Mouse (Mus musculus): Measurements from ENCODE around the gene Camta2. TPM values are rescaled to one million over a fixed set of nuclear protein-coding genes. Genes with fewer than 3 reads are reported as not detected.
A peak's percentile ranks its signal among the peaks of the same experiment; 100 is the strongest.

Camta2 gene
- total and polyA plus RNA-seq, 3 experiments = 1.0 to 17.0 (median 4.9) TPM

DNA sequence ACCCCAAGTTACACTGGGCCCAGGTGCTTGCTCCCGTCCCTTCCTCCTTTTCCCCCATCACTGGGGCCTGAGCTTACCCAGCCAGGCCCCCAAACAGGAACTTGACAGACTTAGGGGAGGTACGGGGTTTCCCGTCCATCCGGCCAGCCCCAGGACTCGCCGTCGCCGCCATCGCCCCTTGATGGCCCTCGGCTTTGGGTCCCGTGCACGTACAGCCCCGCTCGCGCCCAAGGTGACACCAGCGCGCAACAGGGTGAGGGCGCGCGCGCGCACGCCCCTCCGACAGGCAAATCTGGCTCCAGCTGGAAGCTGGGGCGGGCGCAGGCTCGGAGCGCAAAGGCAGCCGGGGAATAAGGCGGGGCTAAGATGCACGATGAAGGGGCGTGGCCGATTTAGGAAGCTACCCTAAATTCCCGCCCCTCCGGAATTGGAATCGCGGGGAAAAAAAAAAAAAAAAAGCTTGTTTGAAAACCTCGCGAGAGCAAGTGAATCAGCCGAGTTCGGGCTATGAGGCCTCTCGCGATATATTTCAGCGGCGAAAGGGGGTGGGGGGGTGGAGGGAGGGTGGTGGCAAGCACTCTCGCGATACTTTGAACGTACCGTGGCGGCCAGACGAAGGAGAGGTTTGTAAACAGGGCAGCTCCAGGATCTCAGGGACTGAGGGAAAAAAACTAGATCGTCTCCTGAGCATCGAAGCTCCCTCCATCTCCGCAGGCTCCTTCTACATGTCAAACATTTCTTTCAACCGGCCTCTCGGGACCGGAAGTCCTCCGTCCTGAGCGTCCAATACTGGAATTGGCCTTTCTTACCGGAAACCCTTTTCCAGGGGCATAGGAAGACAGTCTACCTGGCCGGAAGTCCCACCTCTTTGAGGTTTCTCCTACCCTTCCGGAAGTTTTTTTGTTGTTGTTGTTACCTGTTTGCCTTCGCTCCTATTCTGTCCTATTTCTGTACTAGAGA is 40.9 kb downstream of the Camta2 start, which contains the start of the genes Rnf167 and Slc25a11:
TSS of gene Rnf167 (plus strand) at position 545 of the 960 bp plus-strand sequence.
TSS of gene Slc25a11 (minus strand) at position 789 of the 960 bp plus-strand sequence.
- TF ChIP-seq E2F4 (IDR thresholded peaks at IDR 0.05; ENCODE audit: insufficient replicate concordance, low read depth, low read length) = peak; percentile 93; the same call in 1 of the 2 replicates
- peak; percentile 89 for TF ChIP-seq TCF12 (IDR thresholded peaks at IDR 0.05; ENCODE audit: low read depth, low read length)
- TF ChIP-seq EP300 (IDR thresholded peaks at IDR 0.05; ENCODE audit: low read length) = 0 out of 2 replicates have a peak, but pooled peaks have one; percentile 48
- peak; percentile 78; the same call in 1 of the 2 replicates for TF ChIP-seq MAX (IDR thresholded peaks at IDR 0.05; ENCODE audit: low read length)
- TF ChIP-seq POLR2A (IDR thresholded peaks at IDR 0.05; ENCODE audit: low read depth, low read length) = peak; percentile 83
- TF ChIP-seq MYC (IDR thresholded peaks at IDR 0.05; ENCODE audit: low read depth, low read length) = peak; percentile 57; the same call in 1 of the 2 replicates
- peak; percentile 93 for TF ChIP-seq SIN3A (IDR thresholded peaks at IDR 0.05; ENCODE audit: low read length)
- TF ChIP-seq ZNF384 (IDR thresholded peaks at IDR 0.05; ENCODE audit: low read depth, low read length) = peak; percentile 99
- peak; percentile 96 for TF ChIP-seq BHLHE40 (IDR thresholded peaks at IDR 0.05; ENCODE audit: low read depth, low read length)
- TF ChIP-seq NRF1 (IDR thresholded peaks at IDR 0.05; ENCODE audit: low read depth, low read length) = peak; percentile 85
- TF ChIP-seq CTCF (conservative IDR thresholded peaks at IDR 0.05 in 1 of 2, IDR thresholded peaks at IDR 0.05 in 1 of 2; ENCODE audit: low read depth in 2 of 2, low read length in 2 of 2) = peak in 1 of 2 experiments; percentile 19; a peak in 1 of 4 replicates
- 0 out of 2 replicates have a peak, but pooled peaks have one; percentile 16 for TF ChIP-seq POLR2AphosphoS2 (IDR thresholded peaks at IDR 0.05; ENCODE audit: low read depth, low read length)
- peak; percentile 62 for TF ChIP-seq MEF2A (IDR thresholded peaks at IDR 0.05; ENCODE audit: borderline replicate concordance, low read depth, low read length)
- no peak for TF ChIP-seq ZC3H11A (IDR thresholded peaks at IDR 0.05; ENCODE audit: low read depth, low read length)
- peak; percentile 88 for TF ChIP-seq ZMIZ1 (IDR thresholded peaks at IDR 0.05; ENCODE audit: low read depth, low read length)
- peak; percentile 52 for TF ChIP-seq IRF4 (IDR thresholded peaks at IDR 0.05; ENCODE audit: low read depth, low read length)
- peak; percentile 8; the same call in 1 of the 2 replicates for TF ChIP-seq CHD1 (IDR thresholded peaks at IDR 0.05; ENCODE audit: low read depth, low read length)
- TF ChIP-seq HCFC1 (IDR thresholded peaks at IDR 0.05; ENCODE audit: low read depth, low read length) = peak; percentile 73
- no peak for TF ChIP-seq RCOR1 (conservative IDR thresholded peaks at IDR 0.05; ENCODE audit: low read depth, low read length)
- peak; percentile 76 for TF ChIP-seq ETS1 (conservative IDR thresholded peaks at IDR 0.05; ENCODE audit: low read depth, low read length)
- peak; percentile 92 for TF ChIP-seq MXI1 (IDR thresholded peaks at IDR 0.05; ENCODE audit: low read depth, low read length)
- peak; percentile 89 for TF ChIP-seq MAZ (IDR thresholded peaks at IDR 0.05; ENCODE audit: low read depth, low read length)
- TF ChIP-seq JUN (IDR thresholded peaks at IDR 0.05; ENCODE audit: insufficient read depth, low read depth, low read length) = no peak
- 0 out of 2 replicates have a peak, but pooled peaks have one; percentile 53 for TF ChIP-seq KAT2A (IDR thresholded peaks at IDR 0.05; ENCODE audit: insufficient replicate concordance, low read length)
- peak; percentile 87 for TF ChIP-seq ELF1 (IDR thresholded peaks at IDR 0.05; ENCODE audit: low read depth, low read length)
- no peak for TF ChIP-seq RAD21 (IDR thresholded peaks at IDR 0.05; ENCODE audit: low read depth, low read length)
- TF ChIP-seq SMC3 (IDR thresholded peaks at IDR 0.05; ENCODE audit: low read depth, low read length) = peak; percentile 28
- peak; percentile 100 for TF ChIP-seq CHD2 (IDR thresholded peaks at IDR 0.05; ENCODE audit: low read length)
- TF ChIP-seq PAX5 (IDR thresholded peaks at IDR 0.05; ENCODE audit: low read length) = no peak
- peak; percentile 95 for TF ChIP-seq NELFE (IDR thresholded peaks at IDR 0.05; ENCODE audit: low read depth, low read length)
- TF ChIP-seq USF1 (IDR thresholded peaks at IDR 0.05; ENCODE audit: low read depth, low read length) = no peak
- TF ChIP-seq MAFK (IDR thresholded peaks at IDR 0.05; ENCODE audit: insufficient replicate concordance, low read length) = no peak
- peak; percentile 86; the same call in 1 of the 2 replicates for TF ChIP-seq TBP (conservative IDR thresholded peaks at IDR 0.05; ENCODE audit: low read depth, low read length)
- peak within 1 kb of the TSS; percentile 74 for H3K27ac ChIP-seq (ENCODE audit: insufficient read depth, low read depth)
- peak within 1 kb of the TSS; percentile 66 to 99 (median 80) for H3K4me3 ChIP-seq (replicated peaks in 1 of 3; ENCODE audit: low read depth in 2 of 3, low read length in 2 of 3, poor library complexity in 1 of 3)
- H3K4me1 ChIP-seq (ENCODE audit: control insufficient read depth in 1 of 2, insufficient read depth in 2 of 2) = peaks cover 25 to 51% of the 10 kb centered on the region in 2 experiments
- in situ Hi-C loops (cut with MboI; ENCODE audit: low pct_ligation_motif_present, low pct_unique_long_range_greater_than_20kb, low sequenced_read_pairs) = no loop called here
- H3K4me2 ChIP-seq (ENCODE audit: insufficient read depth, low read depth, poor library complexity, severe bottlenecking) = peak within 1 kb of the TSS; percentile 95
- H3K27me3 ChIP-seq (replicated peaks) = no peaks in the 10 kb centered on the region
- H3K9ac ChIP-seq (ENCODE audit: insufficient read depth, low read depth) = peak within 1 kb of the TSS; percentile 94
- dilution Hi-C loops (cut with MboI; ENCODE audit: extremely low pct_ligation_motif_present, extremely low pct_unique_long_range_greater_than_20kb, low sequenced_read_pairs) = no loop called here
- no peaks in the 10 kb centered on the region for H3K9me3 ChIP-seq (replicated peaks; ENCODE audit: low read length)
- DNase-seq (ENCODE audit: extremely low read depth) = peak; percentile 100
- H3K79me2 ChIP-seq (replicated peaks; ENCODE audit: control insufficient read depth, extremely low read depth, insufficient read depth, poor library complexity, severe bottlenecking) = peaks cover 52% of the 10 kb centered on the region
- H3K36me3 ChIP-seq (replicated peaks in 1 of 2; ENCODE audit: control insufficient read depth in 1 of 2, insufficient read depth in 1 of 2, low read length in 1 of 2) = peaks cover 39 to 74% of the 10 kb centered on the region in 2 experiments

All from CH12.LX (cell line).